Mouse (Mus musculus) leukemia stem cell, adult 10-12 weeks (primary cell): Measurements from ENCODE around the gene H2al1b. TPM values are rescaled to one million over a fixed set of nuclear protein-coding genes. Genes with fewer than 3 reads are reported as not detected.

Experiments used
- polyA plus RNA-seq: library from polyadenylated mRNA; stranded (reverse); fragments of >175 nt; gene quantifications from 2 replicates; pipeline ENCODE4 v1.2.3, GENCODE M21; 2012; ENCODE audit warnings: low replicate concordance

Gene H2al1b
- polyA plus RNA-seq, result not detected in 2 replicates

GRCm38 (mm10) chrX:11302132-11302531 is at the start of gene H2al1b:
Gene H2al1b (plus strand): TSS chrX:11302432.

GRCm38 (mm10) chrX:11298957-11299356 is 3.3 kb upstream of the H2al1b start, which contains the start of gene H2al1a:
Gene H2al1a (plus strand): TSS chrX:11299257.

GRCm38 (mm10) chrX:11305355-11305754 is 3.1 kb downstream of the H2al1b start, which contains the start of gene H2al1c:
Gene H2al1c (plus strand): TSS chrX:11305655.

GRCm38 (mm10) chrX:11308524-11308923 is 6.3 kb downstream of the H2al1b start, which contains the start of gene H2al1d:
Gene H2al1d (plus strand): TSS chrX:11308824.

GRCm38 (mm10) chrX:11311634-11312033 is 9.4 kb downstream of the H2al1b start, which contains the start of gene H2al1e:
Gene H2al1e (plus strand): TSS chrX:11311934.

GRCm38 (mm10) chrX:11314858-11315257 is 12.6 kb downstream of the H2al1b start, which contains the start of gene H2al1f:
Gene H2al1f (plus strand): TSS chrX:11315158.

GRCm38 (mm10) chrX:11317956-11318355 is 15.7 kb downstream of the H2al1b start, which contains the start of gene H2al1g:
Gene H2al1g (plus strand): TSS chrX:11318256.

GRCm38 (mm10) chrX:11321192-11321591 is 19.0 kb downstream of the H2al1b start, which contains the start of gene H2al1h:
Gene H2al1h (plus strand): TSS chrX:11321492.

GRCm38 (mm10) chrX:11324359-11324758 is 22.1 kb downstream of the H2al1b start, which contains the start of gene H2al1i:
Gene H2al1i (plus strand): TSS chrX:11324659.

GRCm38 (mm10) chrX:11327522-11327921 is 25.3 kb downstream of the H2al1b start, which contains the start of gene H2al1j:
Gene H2al1j (plus strand): TSS chrX:11327822.

Other genes with a start within 250 kb of the H2al1b start
- gene H2al1a, start 3.2 kb upstream of the H2al1b start, polyA plus RNA-seq, result not detected in 2 replicates
- gene H2al1c, start 3.2 kb downstream of the H2al1b start, polyA plus RNA-seq, result not detected in 2 replicates
- not detected in 2 replicates for gene H2al1d, start 6.4 kb downstream of the H2al1b start, polyA plus RNA-seq
- gene H2al1e, start 9.5 kb downstream of the H2al1b start, polyA plus RNA-seq, result not detected in 2 replicates
- not detected in 2 replicates for gene H2al1f, start 12.7 kb downstream of the H2al1b start, polyA plus RNA-seq
- not detected in 2 replicates for gene H2al1g, start 15.8 kb downstream of the H2al1b start, polyA plus RNA-seq
- not detected in 2 replicates for gene H2al1h, start 19.1 kb downstream of the H2al1b start, polyA plus RNA-seq
- gene H2al1i, start 22.2 kb downstream of the H2al1b start, polyA plus RNA-seq, result not detected in 2 replicates
- not detected in 2 replicates for gene H2al1j, start 25.4 kb downstream of the H2al1b start, polyA plus RNA-seq